Mouse (Mus musculus): ENCODE data around the gene Gm10118.

Gm10118 gene

DNA sequence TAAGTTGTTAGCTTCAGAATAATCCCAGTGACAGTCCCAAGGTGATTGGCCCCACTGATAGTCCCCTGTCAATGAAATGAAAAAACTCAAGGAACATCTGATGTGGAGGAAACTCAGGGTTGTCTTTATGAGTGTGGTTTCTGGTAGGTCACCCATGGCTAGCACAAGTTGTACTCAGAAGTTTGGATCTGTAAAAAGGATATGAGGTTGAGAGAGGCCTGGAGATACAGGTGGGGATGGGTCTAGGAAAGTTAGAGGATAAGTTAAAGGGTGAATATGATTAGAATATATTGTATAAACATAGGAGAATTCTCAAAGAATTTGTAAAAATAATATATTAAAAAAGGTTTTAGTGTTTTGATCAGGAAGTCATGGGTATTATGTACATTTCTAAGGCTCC is at the start of gene Gm10118:
TSS of gene Gm10118 (minus strand) at position 101 of the 400 bp plus-strand sequence.
- no peak for DNase-seq

DNA sequence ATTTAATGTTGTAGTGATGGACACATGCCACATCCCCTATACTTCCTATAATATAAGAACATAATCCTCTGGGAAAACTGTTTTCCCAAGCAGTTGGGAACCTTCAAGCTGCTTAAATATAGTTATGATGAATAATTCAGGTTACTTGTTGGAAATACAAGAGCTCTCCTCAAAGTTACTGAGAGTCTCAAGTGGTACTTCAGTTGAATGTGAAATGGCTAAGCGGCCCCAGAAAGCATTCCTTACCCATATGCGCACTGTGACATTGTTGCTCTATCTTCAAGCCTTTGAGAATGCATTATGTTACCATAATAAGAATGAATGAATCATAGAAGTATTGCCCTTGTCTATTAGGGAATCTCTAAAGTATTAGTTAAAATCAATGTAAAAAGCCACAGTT is 45.1 kb upstream of the Gm10118 start:
- peak; percentile 26 for DNase-seq

DNA sequence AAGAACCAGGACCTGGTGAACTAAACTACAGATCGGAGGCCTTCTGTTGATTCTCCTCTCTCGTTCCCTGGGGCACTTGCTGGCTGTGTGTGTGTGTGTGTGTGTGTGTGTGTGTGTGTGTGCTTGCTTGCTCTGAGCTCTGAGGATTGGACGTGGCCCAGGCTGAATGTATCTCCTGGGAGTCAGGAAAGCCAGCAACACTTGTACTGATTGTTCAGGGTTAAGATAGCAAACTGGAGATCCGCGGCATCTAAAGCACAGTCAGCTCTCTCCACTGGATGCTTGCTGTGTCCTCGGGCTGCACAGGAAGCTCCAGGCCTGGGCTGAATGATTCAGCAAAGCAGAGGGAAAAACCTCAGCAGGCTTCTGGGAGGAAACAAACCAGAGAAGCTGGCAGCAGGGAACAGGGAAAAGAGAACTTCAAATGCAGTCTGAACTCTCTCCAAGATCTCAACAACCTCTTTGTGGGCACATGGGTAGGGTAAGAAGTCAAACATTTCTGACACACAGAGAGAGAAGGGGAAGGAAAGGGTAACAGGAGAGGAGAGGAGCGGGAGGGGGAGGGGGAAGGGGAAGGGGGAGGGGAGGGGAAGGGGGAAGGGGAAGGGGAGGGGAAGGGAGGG is 27.2 kb upstream of the Gm10118 start:
- DNase-seq = peak; percentile 10

DNA sequence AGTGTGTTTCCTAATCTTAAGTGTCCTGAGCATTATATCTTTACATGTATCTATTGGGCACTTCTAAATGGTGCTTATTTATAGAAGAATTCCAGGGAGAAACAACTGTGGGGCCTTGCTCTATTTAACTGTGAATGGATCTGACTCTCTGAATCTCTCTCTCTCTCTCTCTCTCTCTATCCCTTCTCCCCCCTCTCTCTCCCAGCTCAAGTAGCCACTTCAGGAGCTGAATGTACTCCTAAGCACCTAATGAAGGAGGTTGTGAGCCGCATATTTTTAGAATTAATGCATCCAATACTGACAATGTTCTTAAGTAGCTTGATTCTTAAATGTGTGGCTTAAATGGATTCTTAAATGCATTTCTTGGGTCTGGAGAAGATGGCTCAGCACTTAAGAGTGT is 24.2 kb upstream of the Gm10118 start:
- DNase-seq = no peak

DNA sequence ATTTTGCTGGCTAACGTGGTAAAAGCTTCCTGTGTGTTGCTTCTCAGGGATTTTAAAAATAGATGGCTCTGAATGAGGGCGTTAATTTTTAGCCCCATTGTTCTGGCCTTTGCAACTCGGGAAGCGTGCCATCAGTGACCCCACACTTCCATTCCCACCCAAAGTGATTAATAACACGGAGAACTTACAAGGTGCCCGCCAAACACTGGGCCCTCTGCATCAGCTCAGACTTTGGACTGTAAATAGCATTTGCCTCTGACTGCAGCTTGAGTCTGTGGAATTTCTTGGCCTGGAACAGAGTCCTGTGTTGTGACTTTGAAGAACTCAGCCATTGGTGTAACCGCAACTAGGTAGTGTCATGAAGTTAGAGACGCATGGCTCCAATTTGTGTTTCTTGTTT is 23.6 kb upstream of the Gm10118 start:
- peak; percentile 5 for DNase-seq

DNA sequence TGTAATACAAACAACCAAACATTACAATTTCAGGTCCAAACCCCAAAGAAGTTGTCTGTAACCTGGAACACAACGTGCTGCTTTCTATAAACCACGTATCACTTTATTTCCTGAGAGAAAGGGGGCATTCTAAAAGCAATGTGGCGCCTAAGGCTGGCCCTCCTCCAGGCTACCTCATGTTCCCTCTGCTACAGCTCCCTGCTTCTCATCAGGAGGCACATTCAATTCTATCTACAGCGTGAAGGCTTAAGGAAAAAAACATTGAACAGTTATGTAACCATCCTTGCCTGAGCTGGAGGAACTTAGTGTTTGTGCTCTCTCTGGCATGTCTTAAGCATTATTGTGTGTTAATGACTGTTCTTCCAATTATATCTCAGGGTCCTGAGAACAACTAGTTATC is 20.0 kb upstream of the Gm10118 start:
- no peak for DNase-seq

DNA sequence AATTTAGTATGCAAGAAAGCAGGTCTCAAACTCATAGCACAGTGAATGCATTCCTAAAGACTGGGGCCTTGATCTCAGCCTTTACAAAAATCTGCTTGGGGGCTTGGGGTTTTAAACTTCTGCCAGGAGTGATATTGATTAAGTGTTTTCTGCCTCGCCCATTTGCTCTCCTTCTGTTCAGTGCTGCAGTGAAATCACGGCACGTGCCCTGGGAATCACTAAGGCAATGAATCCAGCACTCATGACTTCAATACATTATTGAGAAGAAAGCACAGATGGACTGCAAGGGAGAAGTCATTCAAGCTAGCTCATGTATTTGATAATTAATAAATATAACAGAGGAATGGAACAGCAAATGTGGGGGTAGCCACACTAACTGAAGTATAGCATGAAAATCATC is 18.3 kb upstream of the Gm10118 start:
- DNase-seq = no peak

DNA sequence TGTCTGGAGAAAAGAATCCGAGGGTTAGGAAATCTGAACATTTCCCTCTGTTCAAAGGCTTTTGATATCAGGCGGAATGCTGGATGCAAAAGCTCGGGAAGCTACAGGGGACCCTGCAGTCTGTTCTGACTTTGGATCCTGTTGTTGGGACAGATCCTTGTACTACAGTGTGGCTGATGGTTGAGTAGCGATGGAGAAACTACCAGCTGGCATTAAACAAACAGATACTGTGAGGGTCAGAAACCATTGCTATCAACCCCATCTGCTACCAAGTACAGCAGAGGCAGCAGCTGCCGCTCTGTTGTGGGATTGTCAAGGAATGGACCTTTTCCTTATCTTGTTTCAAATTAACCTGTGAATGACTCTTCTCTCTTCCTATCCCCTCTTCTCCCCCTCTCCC is 6.7 kb upstream of the Gm10118 start:
- DNase-seq = no peak

DNA sequence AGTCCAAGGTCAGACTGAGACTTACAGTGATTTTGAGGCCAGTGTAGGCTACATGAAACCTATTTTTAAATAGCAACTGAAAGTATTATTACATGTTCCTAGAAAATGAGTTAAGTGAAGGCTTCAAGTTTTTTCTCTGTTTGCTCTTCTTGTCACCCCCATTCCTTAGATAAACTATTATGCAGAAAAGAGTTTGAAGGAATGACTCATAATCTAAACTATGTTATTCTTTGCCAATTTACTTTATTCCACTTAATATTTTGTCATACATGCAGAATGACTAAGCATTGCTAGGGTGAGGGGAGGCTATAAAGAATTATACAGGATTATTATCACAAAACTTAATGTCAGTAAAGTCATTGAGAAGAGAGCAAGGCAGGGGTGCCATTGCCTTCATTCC is 18.4 kb downstream of the Gm10118 start:
- DNase-seq = no peak

DNA sequence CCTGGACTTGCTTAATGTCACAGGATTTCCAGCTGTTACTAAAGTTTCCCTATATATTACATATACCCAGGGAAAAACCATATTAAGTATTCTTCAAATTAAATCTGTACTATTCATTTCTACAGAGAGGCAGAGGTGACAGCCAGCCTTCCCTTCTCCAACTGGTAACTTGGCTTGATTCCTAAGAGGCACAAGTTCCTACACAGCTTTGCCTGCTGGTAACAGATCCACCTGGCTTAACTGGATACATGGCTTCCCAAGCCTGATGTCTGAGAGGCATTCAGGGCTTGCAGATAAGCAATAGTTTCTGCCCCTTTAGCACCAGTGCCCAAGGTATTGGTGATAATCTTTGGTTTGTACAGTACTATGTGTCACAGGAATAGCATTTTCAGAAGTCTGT is 27.3 kb downstream of the Gm10118 start:
- DNase-seq = no peak

DNA sequence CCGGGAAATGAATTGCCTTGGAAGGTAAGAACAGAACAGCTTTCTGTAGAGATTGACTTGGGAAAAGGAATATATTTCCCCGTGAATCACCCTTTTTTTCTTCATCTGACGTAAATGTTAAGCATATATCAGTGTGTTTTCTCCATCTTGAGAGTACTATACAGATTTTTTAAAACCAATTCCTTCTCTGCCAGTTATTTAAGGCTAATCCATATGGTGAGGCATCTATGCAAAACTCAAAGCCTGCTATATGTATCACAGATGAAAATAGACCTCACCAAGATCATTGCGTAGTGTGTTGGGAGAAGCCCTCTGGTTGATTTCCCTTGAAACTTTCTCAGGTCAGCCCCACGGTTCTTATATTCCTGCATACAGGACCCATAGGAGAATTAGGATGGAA is 32.6 kb downstream of the Gm10118 start:
- DNase-seq = no peak

DNA sequence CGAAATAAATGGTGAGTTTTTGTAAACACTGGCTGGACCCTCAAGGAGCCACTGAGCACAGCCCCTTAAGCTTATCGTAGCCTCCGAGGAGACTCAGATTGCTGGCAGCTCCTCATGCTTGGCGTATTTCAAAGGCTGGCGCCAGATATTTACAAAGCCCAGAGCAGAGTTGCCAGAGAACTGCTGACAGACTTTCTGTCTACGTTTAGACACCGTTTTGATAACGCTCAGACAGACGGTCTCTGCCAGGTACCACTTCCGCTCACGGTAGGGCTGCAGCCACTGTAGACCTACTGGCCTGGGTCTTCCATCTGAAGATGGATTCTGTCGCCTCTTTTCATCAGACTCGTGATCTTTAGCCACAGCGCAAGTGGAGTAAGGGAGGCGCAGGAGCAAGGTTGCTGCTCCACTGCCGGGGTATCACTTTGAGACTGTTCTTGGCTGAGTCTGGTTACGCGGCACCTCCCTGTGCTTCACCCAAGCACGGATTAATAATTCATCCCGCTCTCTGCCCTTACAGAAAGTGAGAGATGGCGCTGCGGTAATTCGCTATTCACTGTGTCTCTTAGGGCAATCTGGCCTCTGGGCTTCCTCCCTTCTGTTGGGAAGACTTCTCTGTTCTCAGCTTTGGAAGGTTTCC is 40.7 kb downstream of the Gm10118 start:
- peak; percentile 34 for DNase-seq

DNA sequence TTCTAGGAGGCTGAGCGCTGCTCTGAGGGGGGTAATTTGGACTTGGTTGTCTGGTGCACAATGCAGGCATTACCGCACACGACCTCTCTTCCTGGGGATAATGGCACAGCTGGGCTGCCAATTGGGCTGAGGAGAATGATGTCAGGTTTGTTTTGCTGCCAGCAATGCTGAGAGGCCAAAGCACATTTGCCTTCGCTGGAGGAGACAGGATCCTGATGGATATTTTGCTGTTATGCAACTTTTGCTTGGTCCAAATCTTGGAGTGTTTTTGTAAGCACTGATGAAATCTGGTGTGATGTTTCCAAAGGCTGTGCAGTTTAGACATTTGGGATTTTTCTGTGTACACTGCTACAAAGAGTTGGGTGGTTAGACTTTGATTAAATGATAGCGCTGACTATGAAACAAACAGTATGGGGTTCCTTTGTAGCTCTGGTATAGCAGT is 46.8 kb downstream of the Gm10118 start:
- peak; percentile 88 for DNase-seq
